Mouse (Mus musculus) cerebellum, adult 9-11 months (tissue): ENCODE results near the gene Atxn2.
"Not testable (repeated sequence)": the region's sequence is repeated elsewhere in the genome, so short reads cannot be mapped to it uniquely, and the experiment has no call there.

Source experiments
- DNase-seq: peaks from one replicate; pipeline ENCODE4 v3.0.0; 2022

Atxn2 gene

GRCm38 (mm10) chr5:121711174-121711927 is at the start of gene Atxn2:
Atxn2 (plus strand) TSS chr5:121711337.
- peak; percentile 85 for DNase-seq

- DNase-seq, result peak; percentile 32
Observed at GRCm38 (mm10) chr5:121661494-121661893, 49.6 kb upstream of the Atxn2 start.

GRCm38 (mm10) chr5:121663456-121663855 is 47.7 kb upstream of the Atxn2 start:
- DNase-seq, result no peak

- peak; percentile 40 for DNase-seq
Observed at GRCm38 (mm10) chr5:121664078-121664477, 47.1 kb upstream of the Atxn2 start.

GRCm38 (mm10) chr5:121664971-121665370 is 46.2 kb upstream of the Atxn2 start:
- no peak for DNase-seq

GRCm38 (mm10) chr5:121667067-121667466 is 44.1 kb upstream of the Atxn2 start:
- no peak for DNase-seq

GRCm38 (mm10) chr5:121668411-121668810 is 42.7 kb upstream of the Atxn2 start:
- DNase-seq, result no peak

- DNase-seq, result no peak
Observed at GRCm38 (mm10) chr5:121670412-121670811, 40.7 kb upstream of the Atxn2 start.

GRCm38 (mm10) chr5:121682250-121682649 is 28.9 kb upstream of the Atxn2 start:
- DNase-seq, result no peak

GRCm38 (mm10) chr5:121685495-121685894 is 25.6 kb upstream of the Atxn2 start:
- DNase-seq, result no peak

GRCm38 (mm10) chr5:121686113-121686898 is 24.8 kb upstream of the Atxn2 start:
- DNase-seq, result no peak

GRCm38 (mm10) chr5:121690482-121691211 is 20.5 kb upstream of the Atxn2 start:
- DNase-seq, result peak; percentile 30

GRCm38 (mm10) chr5:121691436-121691835 is 19.7 kb upstream of the Atxn2 start:
- DNase-seq, result not testable (repeated sequence)

GRCm38 (mm10) chr5:121692897-121693296 is 18.2 kb upstream of the Atxn2 start:
- no peak for DNase-seq

GRCm38 (mm10) chr5:121696761-121697160 is 14.4 kb upstream of the Atxn2 start:
- no peak for DNase-seq

- DNase-seq, result no peak
Observed at GRCm38 (mm10) chr5:121699891-121700290, 11.2 kb upstream of the Atxn2 start.

GRCm38 (mm10) chr5:121700496-121700895 is 10.6 kb upstream of the Atxn2 start:
- DNase-seq, result no peak

- no peak for DNase-seq
Observed at GRCm38 (mm10) chr5:121701111-121701769, 9.9 kb upstream of the Atxn2 start.

GRCm38 (mm10) chr5:121703341-121703740 is 7.8 kb upstream of the Atxn2 start:
- DNase-seq, result no peak

- no peak for DNase-seq
Observed at GRCm38 (mm10) chr5:121704512-121705248, 6.5 kb upstream of the Atxn2 start.

GRCm38 (mm10) chr5:121710402-121710801 is 735 bp upstream of the Atxn2 start:
- DNase-seq, result no peak

GRCm38 (mm10) chr5:121710851-121711173 is 325 bp upstream of the Atxn2 start:
- no peak for DNase-seq

GRCm38 (mm10) chr5:121711928-121712231 is 743 bp downstream of the Atxn2 start:
- DNase-seq, result no peak
